Mouse (Mus musculus): ENCODE measurements around the gene Lrrc57. TPM values are rescaled to one million over a fixed set of nuclear protein-coding genes. Genes with fewer than 3 reads are reported as not detected.

Lrrc57 gene
- 19.6 to 36.9 TPM (median 28.1 TPM) in 3 replicates for total RNA-seq (2017)

DNA sequence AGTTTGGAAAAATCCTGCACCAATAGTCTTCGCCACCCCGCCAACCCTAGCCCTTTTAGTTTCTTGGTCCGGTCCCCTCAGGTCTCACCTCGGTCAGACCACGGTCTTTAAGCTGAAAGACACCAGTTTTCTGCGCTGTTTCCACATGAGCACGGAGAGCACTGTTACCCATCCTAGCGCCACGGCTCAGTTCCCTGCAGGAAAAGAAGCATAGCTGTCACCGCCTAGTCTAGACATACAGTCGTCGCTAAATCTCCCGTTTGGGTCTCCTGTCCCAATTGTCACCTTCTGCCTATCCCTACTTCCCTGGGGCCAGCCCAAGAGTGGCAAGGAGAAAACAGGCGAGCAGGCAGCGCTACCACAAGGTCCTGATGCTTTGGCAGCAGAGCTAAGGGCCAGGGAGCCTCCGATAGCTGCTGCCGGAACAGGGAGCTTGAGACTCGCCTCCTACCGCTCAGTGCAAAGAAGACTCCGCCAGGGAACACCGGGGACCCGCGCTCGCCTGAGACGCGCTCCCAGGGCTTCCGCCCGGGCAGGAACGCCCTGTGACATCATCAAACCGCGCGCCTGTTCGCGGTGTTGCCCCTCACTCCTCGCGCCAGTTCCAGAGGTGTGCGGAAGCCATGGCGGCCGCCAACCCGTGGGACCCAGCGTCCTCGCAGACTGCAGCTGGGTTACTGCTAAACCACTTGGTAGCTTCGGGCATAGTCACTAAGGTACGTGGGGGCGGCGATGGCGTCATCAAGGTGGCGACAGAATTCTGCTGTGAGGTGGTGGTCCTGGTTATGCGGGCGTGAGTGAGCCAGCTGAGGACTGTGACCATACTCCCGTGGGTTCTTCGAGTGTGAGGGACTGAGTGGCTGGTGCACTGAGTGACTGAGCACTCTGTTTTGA is at the start of gene Lrrc57, which contains the start of gene Haus2:
Gene Lrrc57, minus strand, starts transcription at position 691 of the 894 bp plus-strand sequence.
Gene Haus2, plus strand, starts transcription at position 554 of the 894 bp plus-strand sequence.
- ATAC-seq (replicated peaks; ENCODE audit: insufficient number of reproducible peaks, low FRiP score, low TSS enrichment, poor library complexity, severe bottlenecking) = peak; percentile 90

DNA sequence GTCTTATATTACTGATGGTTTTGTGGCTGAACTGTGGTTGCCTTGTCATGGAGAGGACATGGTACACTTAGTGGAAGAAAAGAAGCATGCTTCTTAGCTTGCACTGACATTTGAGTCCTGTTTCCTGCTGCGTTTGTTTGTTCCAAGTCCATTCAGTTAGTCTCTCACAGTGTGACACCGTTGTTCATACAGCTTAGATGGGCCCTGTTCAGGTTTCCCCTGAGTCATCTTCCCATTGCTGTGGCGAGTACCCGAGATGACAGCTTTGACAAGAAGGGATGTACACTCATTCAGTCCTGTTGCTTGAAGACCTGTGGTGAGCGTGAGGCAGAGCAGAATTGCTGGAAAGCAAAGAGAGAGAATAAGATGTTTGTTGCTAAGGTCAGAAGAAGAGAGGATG is 49.2 kb upstream of the Lrrc57 start:
- no peak for ATAC-seq (replicated peaks; ENCODE audit: insufficient number of reproducible peaks, low FRiP score, low TSS enrichment, poor library complexity, severe bottlenecking)

DNA sequence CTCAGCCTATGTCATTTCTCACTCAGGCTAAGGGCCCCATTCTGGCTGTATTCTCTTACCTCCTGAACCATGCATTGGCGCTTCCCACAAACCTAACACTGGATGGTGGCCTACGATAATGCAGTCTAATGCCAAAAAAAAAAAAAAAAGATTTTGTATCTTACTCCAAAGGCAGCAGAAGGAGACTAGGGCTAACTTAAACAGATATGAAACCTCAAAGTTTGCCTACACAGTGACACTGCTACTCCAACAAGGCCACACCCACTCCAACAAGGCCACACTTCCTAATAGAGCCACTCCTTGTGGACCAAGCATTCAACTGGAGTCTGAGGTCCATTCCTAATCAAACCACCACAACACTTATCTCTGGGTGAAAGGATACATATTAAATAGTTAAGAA is 47.4 kb upstream of the Lrrc57 start:
- no peak for ATAC-seq (replicated peaks; ENCODE audit: insufficient number of reproducible peaks, low FRiP score, low TSS enrichment, poor library complexity, severe bottlenecking)

- no peak for ATAC-seq (replicated peaks; ENCODE audit: insufficient number of reproducible peaks, low FRiP score, low TSS enrichment, poor library complexity, severe bottlenecking)
These were observed 46.6 kb upstream of the Lrrc57 start for GRCm38 (mm10) chr2:120655905-120656304.

DNA sequence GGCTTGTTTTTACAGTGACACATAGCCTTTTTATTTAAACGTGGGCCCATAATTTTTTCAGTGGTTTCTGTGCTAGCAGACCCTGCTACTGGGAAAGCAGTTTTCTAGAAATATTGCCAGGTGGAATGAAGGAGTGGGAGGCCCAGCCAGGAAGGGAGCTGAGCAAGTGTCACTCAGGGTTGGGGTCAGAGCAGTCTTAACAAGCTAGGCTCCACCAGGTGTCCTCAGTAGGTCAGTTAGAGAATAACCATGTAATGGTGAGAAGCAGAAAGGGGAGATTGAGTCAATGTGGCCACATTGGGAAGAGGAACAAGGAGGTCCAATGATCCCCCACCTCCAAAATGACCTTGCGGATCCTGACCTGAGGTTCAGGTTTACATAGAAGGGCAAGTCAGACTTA is 45.4 kb upstream of the Lrrc57 start:
- ATAC-seq (replicated peaks; ENCODE audit: insufficient number of reproducible peaks, low FRiP score, low TSS enrichment, poor library complexity, severe bottlenecking) = no peak

DNA sequence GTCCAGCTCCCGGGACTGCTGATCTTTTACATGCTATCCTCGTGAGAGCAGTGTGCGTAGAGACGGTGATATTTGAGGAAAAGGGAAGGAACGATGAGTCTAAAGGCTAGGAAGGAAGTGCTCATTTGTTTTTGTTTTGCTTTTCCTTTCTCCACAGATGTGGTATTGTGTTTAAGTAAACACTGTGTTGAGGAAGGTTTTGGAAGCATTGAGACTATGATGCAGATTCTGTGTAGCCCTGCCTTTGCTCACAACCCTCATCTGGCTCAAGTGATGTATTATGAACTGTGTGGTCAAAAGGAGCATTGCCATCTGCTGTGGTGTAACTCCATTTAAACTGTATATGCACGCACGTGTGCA is 43.6 kb upstream of the Lrrc57 start:
- no peak; the same call in 1 of the 2 replicates for ATAC-seq (replicated peaks; ENCODE audit: insufficient number of reproducible peaks, low FRiP score, low TSS enrichment, poor library complexity, severe bottlenecking)

DNA sequence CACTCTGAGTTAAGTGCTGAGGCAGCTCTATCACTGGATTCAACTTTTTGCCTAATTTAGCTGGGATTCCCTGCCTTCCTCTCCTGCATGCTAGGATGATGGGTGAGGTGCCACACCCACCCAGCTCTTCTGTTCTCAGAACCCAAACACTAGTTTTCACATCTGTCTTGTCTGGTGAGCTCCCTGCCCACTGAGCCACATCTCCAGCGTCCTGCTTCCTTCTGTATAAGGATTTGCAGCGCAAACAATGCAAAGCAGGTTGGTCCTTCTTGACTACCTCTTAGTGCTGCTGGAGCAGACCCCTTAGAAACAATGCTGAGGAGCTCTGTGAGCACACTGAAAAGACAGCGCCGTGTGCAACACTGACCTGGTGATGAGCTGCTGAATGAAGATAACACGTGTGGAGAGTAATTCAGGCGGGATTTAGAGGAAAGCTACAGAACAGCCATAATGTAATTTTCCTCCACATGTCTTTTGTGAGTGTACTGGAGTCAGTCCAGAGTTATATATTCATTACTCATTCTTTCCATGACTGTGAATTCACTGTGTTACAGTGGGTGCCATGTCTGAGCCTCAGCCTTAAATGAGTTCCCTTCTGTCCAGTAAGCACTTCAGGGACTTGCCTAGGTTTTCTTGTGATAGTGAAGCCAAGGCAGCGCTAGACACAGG is 43.1 kb upstream of the Lrrc57 start:
- ATAC-seq (replicated peaks; ENCODE audit: insufficient number of reproducible peaks, low FRiP score, low TSS enrichment, poor library complexity, severe bottlenecking) = no peak

GRCm38 (mm10) chr2:120646777-120647176 is 37.5 kb upstream of the Lrrc57 start:
- no peak for ATAC-seq (replicated peaks; ENCODE audit: insufficient number of reproducible peaks, low FRiP score, low TSS enrichment, poor library complexity, severe bottlenecking)

DNA sequence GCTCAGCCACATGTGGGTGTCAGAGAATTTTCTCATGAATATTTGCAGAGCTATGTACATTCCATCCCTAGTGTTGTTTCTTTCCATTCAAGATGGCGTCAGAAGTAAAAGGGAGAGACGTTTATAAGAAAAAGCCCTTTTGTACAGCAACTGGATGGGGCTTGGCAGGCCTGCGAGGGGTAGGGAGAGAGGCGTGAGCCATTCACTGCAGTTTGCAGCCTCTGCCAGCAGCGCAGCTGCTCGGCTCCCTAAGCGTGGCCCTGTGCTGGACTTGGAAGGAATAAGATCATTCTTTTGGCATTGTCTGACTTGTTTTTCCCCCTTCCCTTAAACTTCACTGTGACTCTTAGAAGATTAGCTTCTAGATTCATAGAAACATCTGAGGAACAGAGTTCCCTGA is 34.5 kb upstream of the Lrrc57 start:
- ATAC-seq (replicated peaks; ENCODE audit: insufficient number of reproducible peaks, low FRiP score, low TSS enrichment, poor library complexity, severe bottlenecking) = no peak

DNA sequence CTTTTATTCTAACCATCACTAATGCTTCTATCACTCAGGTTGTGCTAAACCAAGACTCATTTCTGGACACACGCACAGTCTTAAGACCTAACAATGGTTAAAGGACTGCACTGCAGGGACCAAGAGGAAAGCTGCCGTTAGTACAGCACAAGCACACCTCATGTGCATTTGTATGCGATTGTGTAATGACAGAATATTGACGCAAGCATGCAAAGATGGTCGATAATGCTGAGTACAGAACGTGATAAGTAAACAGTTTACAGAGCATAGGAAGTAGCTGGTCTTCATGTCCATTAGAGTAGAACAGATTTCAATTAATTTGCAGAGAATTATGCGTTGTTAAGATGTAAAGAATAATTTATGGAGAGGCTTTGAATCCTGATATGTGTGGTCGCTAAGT is 31.5 kb upstream of the Lrrc57 start:
- ATAC-seq (replicated peaks; ENCODE audit: insufficient number of reproducible peaks, low FRiP score, low TSS enrichment, poor library complexity, severe bottlenecking) = no peak

DNA sequence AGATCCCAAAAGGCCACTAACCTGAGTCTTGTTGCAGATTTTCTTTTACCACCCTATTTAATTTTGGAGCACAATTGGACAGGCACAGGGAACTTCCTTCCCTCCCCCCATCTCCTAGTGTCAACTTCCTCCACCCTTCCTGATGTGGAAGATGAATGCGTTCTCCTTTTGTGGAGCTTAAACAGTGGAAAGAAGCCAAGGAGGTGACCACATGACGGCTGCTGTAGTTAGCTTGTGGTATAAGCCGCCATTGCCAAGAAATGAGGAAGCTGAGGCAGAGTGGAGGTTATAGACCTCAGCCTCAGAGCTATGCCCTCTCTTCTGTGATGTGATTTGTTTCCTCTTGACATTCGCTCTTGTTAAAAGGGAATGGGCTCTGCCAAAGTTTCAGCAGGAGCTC is 22.6 kb upstream of the Lrrc57 start:
- peak; percentile 72 for ATAC-seq (replicated peaks; ENCODE audit: insufficient number of reproducible peaks, low FRiP score, low TSS enrichment, poor library complexity, severe bottlenecking)

- ATAC-seq (replicated peaks; ENCODE audit: insufficient number of reproducible peaks, low FRiP score, low TSS enrichment, poor library complexity, severe bottlenecking) = no peak
These were observed 22.2 kb upstream of the Lrrc57 start for GRCm38 (mm10) chr2:120631521-120631920.

- ATAC-seq (replicated peaks; ENCODE audit: insufficient number of reproducible peaks, low FRiP score, low TSS enrichment, poor library complexity, severe bottlenecking) = no peak
These were observed 21.3 kb upstream of the Lrrc57 start for GRCm38 (mm10) chr2:120630655-120631054.

DNA sequence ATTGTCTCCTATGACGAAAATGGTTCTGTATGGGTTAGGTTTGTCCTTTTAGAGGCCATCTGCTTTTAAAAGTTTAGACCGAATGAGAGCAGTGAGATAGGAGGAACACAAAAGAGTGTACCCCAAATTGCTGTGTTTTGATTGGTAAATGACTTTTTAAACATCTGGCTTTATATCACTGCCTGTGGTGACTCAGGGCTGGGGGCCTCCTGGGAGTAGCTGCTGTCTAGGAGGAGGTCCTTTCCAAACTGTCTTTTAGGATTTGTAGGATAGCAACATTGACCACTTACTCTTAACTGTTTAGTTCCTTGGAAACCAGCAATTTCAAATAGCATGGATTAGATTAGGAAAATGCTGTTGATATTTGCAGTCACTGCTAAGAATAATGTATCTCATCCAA is 20.9 kb upstream of the Lrrc57 start:
- no peak for ATAC-seq (replicated peaks; ENCODE audit: insufficient number of reproducible peaks, low FRiP score, low TSS enrichment, poor library complexity, severe bottlenecking)

DNA sequence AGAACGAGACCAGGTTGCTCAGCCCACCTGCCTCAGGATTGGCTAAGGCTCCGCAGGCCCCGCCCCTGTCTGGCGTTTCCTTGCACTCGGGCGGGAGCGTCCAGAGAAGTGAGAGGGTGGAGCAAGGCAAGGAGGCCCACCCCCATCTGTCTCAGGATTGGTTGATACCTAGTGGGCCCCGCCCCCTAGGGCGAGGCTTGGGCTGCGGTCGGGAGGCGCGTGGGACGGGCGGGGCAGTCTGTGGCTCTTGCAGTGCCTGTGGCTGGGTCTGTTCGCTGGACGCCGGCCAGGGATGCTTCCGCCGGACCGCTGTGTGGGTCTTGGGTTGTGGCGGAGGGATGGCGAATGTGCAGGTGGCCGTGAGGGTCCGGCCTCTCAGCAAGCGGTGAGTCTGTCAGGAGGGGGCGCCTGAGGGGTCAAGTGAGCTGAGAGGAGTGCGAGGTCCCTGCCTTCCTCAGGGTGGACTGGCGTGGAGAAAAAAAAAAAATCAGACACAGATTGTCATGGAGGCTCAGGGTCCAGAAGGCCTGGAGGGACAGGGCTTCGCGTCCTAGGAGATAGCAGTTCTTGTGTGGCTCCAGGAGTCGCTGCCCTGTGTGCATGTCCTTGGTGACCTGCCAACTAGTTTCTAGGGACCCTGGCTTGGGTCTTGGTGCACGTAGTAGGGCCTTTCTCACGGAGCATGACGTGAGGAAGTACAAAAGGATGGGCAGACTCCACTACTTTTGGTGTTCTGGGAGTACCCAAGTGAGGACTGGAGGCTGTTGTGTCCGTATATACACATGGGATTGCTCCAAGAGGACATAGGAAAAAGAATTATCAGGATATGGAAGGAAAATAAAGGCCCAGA is 19.8 kb upstream of the Lrrc57 start, which contains the start of gene Stard9:
Gene Stard9, plus strand, starts transcription at position 236 of the 850 bp plus-strand sequence.
- ATAC-seq (replicated peaks; ENCODE audit: insufficient number of reproducible peaks, low FRiP score, low TSS enrichment, poor library complexity, severe bottlenecking) = peak; percentile 99

GRCm38 (mm10) chr2:120628076-120628865 is 19.0 kb upstream of the Lrrc57 start:
- no peak for ATAC-seq (replicated peaks; ENCODE audit: insufficient number of reproducible peaks, low FRiP score, low TSS enrichment, poor library complexity, severe bottlenecking)

DNA sequence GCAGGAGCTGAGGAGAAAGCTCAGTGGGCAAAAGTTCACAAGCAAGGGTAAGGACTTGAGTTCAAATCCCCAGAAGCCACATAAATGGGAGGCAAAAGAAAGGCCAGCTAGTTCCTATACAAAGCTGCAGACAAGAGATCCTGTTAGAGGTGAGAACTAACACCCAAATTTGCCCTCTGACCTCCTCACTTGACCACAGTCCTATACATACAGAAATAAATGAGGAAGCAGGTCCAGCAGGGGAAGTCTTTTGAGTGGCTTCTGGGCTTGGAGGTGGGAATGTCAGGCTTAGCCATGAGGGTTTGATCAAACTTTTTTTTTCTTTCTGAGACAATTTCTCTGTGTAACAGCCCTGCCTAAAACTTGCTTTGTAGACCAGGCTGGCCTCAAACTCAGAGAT is 13.6 kb upstream of the Lrrc57 start:
- peak; percentile 61 for ATAC-seq (replicated peaks; ENCODE audit: insufficient number of reproducible peaks, low FRiP score, low TSS enrichment, poor library complexity, severe bottlenecking)

DNA sequence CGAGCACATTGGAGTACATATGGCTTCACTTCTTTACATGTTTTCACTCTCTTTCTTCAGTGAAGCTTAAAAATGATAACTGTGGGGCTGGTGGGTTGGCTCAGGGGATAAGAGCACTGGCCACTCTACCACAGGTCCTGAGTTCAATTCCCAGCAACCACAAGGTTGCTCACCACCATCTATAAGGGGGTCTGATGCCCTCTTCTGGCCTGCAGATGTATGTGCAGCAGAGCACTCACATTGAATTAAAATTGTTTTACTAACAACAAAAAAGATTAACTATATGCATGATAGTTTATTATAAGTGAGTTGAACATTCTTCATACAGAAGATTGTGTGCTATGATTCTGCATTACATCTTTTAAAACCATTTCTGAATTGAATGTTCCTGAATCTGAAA is 10.2 kb upstream of the Lrrc57 start:
- no peak for ATAC-seq (replicated peaks; ENCODE audit: insufficient number of reproducible peaks, low FRiP score, low TSS enrichment, poor library complexity, severe bottlenecking)

All from monocyte, adult 5-6 weeks (primary cell).